In the genomic region with DNA sequence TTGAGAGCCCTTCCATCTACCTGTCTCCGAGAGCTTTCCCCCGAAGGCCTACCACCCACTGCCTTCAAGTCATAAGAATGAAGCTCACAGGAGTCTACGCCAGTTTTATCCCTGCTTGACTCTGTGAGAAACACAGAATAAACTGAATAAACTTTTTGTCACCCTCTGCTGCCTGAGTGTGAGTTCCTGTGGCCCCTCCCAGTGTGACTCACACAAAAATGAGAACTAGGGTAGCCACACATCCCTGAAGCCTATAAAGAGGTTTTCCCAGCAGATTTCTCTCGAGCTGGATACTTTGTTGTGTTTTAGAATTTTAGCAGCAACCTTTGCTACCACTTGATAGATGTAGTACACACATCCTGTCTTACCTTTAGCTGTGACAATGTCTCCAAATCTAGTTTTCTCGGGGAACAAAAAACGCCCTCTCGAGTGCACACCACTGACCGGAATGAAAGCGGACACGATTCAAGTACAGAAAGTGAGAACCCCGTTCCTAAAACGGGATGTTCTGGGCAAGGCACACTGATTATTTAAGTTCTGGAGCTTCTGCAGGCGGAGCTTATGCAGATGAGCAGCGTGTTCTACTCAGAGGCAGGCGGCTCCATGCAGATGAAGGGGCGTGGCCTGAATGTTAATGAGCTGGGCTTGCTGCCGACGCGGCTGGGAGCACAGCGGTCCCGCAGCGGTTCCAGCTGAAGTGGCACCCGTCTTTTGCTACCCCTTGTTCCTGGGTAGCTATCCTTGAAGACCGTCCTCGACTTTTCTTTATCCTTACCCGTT, we compare ENCODE assay signal across 7 mouse cellular contexts. TPM values are rescaled to one million over a fixed set of nuclear protein-coding genes. Genes with fewer than 3 reads are reported as not detected.
DNase-seq lines count a peak whose midpoint lies in the region; ATAC-seq and TF ChIP-seq lines count a peak whose summit lies in the region.

A gene (plus strand): TSS at position 631 of the 780 bp plus-strand sequence.

- TF ChIP-seq EP300 in heart, adult 2 months (IDR thresholded peaks at IDR 0.05; ENCODE audit: insufficient read depth, low read depth, low read length), result peak; percentile 38; the same call in 1 of the 2 replicates

- 12% methylated on average over 26 of the region's 26 CpGs for WGBS in embryonic facial prominence, embryonic 11.5 days
- WGBS in heart, adult 2 months, result 9% methylated on average over 26 of the region's 26 CpGs
- WGBS in limb, embryonic 13.5 days, result 11% methylated on average over 26 of the region's 26 CpGs
- 11% methylated on average over 26 of the region's 26 CpGs for WGBS in midbrain, embryonic 15.5 days

- peak; percentile 83 for DNase-seq in adrenal gland, adult 8-10 months
- DNase-seq in embryonic facial prominence, embryonic 11.5 days (ENCODE audit: low spot score), result peak; percentile 92
- DNase-seq in heart, adult 2 months, result peak; percentile 85 to 90
- DNase-seq in kidney, adult 8-10 months, result peak; percentile 87 to 88
- DNase-seq in spleen, adult 18-20 months, result peak; percentile 76 to 81

- H3K9ac ChIP-seq in embryonic facial prominence, embryonic 11.5 days (replicated peaks; ENCODE audit: low read length), result peak within 1 kb of the TSS; percentile 58
- H3K9ac ChIP-seq in heart, adult 2 months (ENCODE audit: low read depth, low read length), result peak within 1 kb of the TSS; percentile 76
- H3K9ac ChIP-seq in limb, embryonic 13.5 days, result peak within 1 kb of the TSS; percentile 73
- H3K9ac ChIP-seq in midbrain, embryonic 15.5 days, result peak within 1 kb of the TSS; percentile 60

- ATAC-seq in embryonic facial prominence, embryonic 11.5 days (replicated peaks; ENCODE audit: insufficient number of reproducible peaks, low FRiP score, low TSS enrichment, low read depth), result 0 out of 2 replicates have a peak, but pooled peaks have one; percentile 37
- peak; percentile 62; the same call in 1 of the 2 replicates for ATAC-seq in limb, embryonic 13.5 days (ENCODE audit: low FRiP score, low read depth)
- ATAC-seq in midbrain, embryonic 15.5 days (replicated peaks), result peak; percentile 45; the same call in 1 of the 2 replicates

- peak within 1 kb of the TSS; percentile 41 for H3K4me3 ChIP-seq in embryonic facial prominence, embryonic 11.5 days (ENCODE audit: low read depth, low read length)
- peak within 1 kb of the TSS; percentile 68 for H3K4me3 ChIP-seq in heart, adult 2 months
- H3K4me3 ChIP-seq in limb, embryonic 13.5 days, result peak within 1 kb of the TSS; percentile 58
- H3K4me3 ChIP-seq in midbrain, embryonic 15.5 days, result peak within 1 kb of the TSS; percentile 51

- no peaks in the 10 kb centered on the region for H3K36me3 ChIP-seq in embryonic facial prominence, embryonic 11.5 days (replicated peaks; ENCODE audit: control insufficient read depth, insufficient read depth, low read depth, low read length)
- H3K36me3 ChIP-seq in heart, adult 2 months (ENCODE audit: control insufficient read depth, insufficient read depth, low read length), result no peaks in the 10 kb centered on the region
- peaks cover under 1% of the 10 kb centered on the region; the same call in 1 of the 2 replicates for H3K36me3 ChIP-seq in limb, embryonic 13.5 days
- no peaks in the 10 kb centered on the region for H3K36me3 ChIP-seq in midbrain, embryonic 15.5 days (replicated peaks)

- no peaks in the 10 kb centered on the region for H3K79me2 ChIP-seq in heart, adult 2 months (replicated peaks; ENCODE audit: control insufficient read depth, insufficient read depth, low read length)

- peak within 1 kb of the TSS; percentile 93 for H3K4me2 ChIP-seq in embryonic facial prominence, embryonic 11.5 days (ENCODE audit: low read depth, low read length)
- peak within 1 kb of the TSS; percentile 83 for H3K4me2 ChIP-seq in limb, embryonic 13.5 days (replicated peaks)
- H3K4me2 ChIP-seq in midbrain, embryonic 15.5 days, result peak within 1 kb of the TSS; percentile 94

- H3K27ac ChIP-seq in embryonic facial prominence, embryonic 11.5 days (replicated peaks; ENCODE audit: low read depth, low read length), result no peak within 1 kb of the TSS
- peak within 1 kb of the TSS; percentile 47 for H3K27ac ChIP-seq in heart, adult 2 months
- H3K27ac ChIP-seq in limb, embryonic 13.5 days, result no peak within 1 kb of the TSS; the same call in 1 of the 2 replicates
- no peak within 1 kb of the TSS for H3K27ac ChIP-seq in midbrain, embryonic 15.5 days

- intact Hi-C loops in heart, adult 2 months (cut with DNase I), result loop anchor here (2.0 to 10.0 kb wide), 2 partner anchors 39 to 261 kb away; no protein-coding TSS in a partner anchor

- TF ChIP-seq CTCF in heart, adult 2 months (IDR thresholded peaks at IDR 0.05), result no peak

- H3K4me1 ChIP-seq in embryonic facial prominence, embryonic 11.5 days (ENCODE audit: control insufficient read depth, insufficient read depth, low read length), result peaks cover 10% of the 10 kb centered on the region
- peaks cover 10% of the 10 kb centered on the region for H3K4me1 ChIP-seq in heart, adult 2 months (ENCODE audit: control insufficient read depth, insufficient read depth, low read length)
- peaks cover 44% of the 10 kb centered on the region for H3K4me1 ChIP-seq in limb, embryonic 13.5 days
- H3K4me1 ChIP-seq in midbrain, embryonic 15.5 days, result peaks cover 54% of the 10 kb centered on the region

- TF ChIP-seq POLR2A in heart, adult 2 months (IDR thresholded peaks at IDR 0.05; ENCODE audit: insufficient read depth, low read depth, low read length), result peak; percentile 70

- no peaks in the 10 kb centered on the region for H3K9me3 ChIP-seq in embryonic facial prominence, embryonic 11.5 days (replicated peaks; ENCODE audit: control insufficient read depth, low read length)
- H3K9me3 ChIP-seq in limb, embryonic 13.5 days, result no peaks in the 10 kb centered on the region
- H3K9me3 ChIP-seq in midbrain, embryonic 15.5 days, result no peaks in the 10 kb centered on the region

- H3K27me3 ChIP-seq in embryonic facial prominence, embryonic 11.5 days (ENCODE audit: control insufficient read depth, insufficient read depth, low read length), result peaks cover 14% of the 10 kb centered on the region
- H3K27me3 ChIP-seq in heart, adult 2 months (ENCODE audit: control insufficient read depth, insufficient read depth, low read length), result peaks cover 1% of the 10 kb centered on the region; the same call in 1 of the 2 replicates
- peaks cover 33% of the 10 kb centered on the region for H3K27me3 ChIP-seq in limb, embryonic 13.5 days
- no peaks in the 10 kb centered on the region for H3K27me3 ChIP-seq in midbrain, embryonic 15.5 days (replicated peaks)

RNA-seq across cellular contexts. Expression of the gene that starts here (rescaled TPM):
- 10 to 100 TPM in 3 of 4 experiments, 1 to 10 TPM in 1; 7.3 to 22.1 (median 16.2) TPM for total RNA-seq in adrenal gland, adult 8-10 months (2022)
- polyA plus RNA-seq in embryonic facial prominence, embryonic 11.5 days (2014; fragmentation: Nextera tagmentation; extraction: Ambion mirVana), result 0.85 and 2.2 TPM in 2 replicates
- under 1 TPM; 0.11 to 0.23 TPM for total RNA-seq in heart, adult 2 months (2021)
- 0.53 and 0.61 TPM in 2 replicates for polyA plus RNA-seq in heart, adult 2 months (2012; rRNA removed)
- 2.4 and 2.8 TPM in 2 replicates for polyA plus RNA-seq in limb, embryonic 13.5 days (2015; fragmentation: Nextera tagmentation; extraction: Ambion mirVana)
- 4.1 and 4.9 TPM in 2 replicates for polyA plus RNA-seq in midbrain, embryonic 15.5 days (2015; fragmentation: Nextera tagmentation; extraction: Ambion mirVana)

Comparison
In these comparisons a context has a peak if more than half of its experiments do, and no peak if none do; other contexts are left out.
1. RNA of the gene that starts here (total RNA-seq): 7.3 to 22.1 TPM in adrenal gland, adult 8-10 months; 0.11 to 0.23 TPM in heart, adult 2 months; every median in the first group is over 4 times any median in the second.
2. Peak in DNase-seq, H3K4me3 ChIP-seq, H3K27ac ChIP-seq and H3K9ac ChIP-seq in heart, adult 2 months; RNA of the gene not detected or under 1 TPM.
3. Peak in every context shown above with its lines, with median percentiles within 50 percentile points of each other: DNase-seq, ATAC-seq, H3K4me2 ChIP-seq, H3K4me3 ChIP-seq and H3K9ac ChIP-seq.